Mouse (Mus musculus) mesoderm, embryonic 11.5 days (tissue): ENCODE data around the gene Gas7.
A peak's percentile ranks its signal among the peaks of the same experiment; 100 is the strongest.

ENCODE experiments used
- DNase-seq: peaks from one replicate; pipeline ENCODE4 v3.0.0-alpha.2; 2012; ENCODE audit warnings: low read depth, low spot score

The Gas7 gene

GRCm38 (mm10) chr11:67612158-67612839, 157.1 kb downstream of the Gas7 start:
- DNase-seq: no peak

DNA sequence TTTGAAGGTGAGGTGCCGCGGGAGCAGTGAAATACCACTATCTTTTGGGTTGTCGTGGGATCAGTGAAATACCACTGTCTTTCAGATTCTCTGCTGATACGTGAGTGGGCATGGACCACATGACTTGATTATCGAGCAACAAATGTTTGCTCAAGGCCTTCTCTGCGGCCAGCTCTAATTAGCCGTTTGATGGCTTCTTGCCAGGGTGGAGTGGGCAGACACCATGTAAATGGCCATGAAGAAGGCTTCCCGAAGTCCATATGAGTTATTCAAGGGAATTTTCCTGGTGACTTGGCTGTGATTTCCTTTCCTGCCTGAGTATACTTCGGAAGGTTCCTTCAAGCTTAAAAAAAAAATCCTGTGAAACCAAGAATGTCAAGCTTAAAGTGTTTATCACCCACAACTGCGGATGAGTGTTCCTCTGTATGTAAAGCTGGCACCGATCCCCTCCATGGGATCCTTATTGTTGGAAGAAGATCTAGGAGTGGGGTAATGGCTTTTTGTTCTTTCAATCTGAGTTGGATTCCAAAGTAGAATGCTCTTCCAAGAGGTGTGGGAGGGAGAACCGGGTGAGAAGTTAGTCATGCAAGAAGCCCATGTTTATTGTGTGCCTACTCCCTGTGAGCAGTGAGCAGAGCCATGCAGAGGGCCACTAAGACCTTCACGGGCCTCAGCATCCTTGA, 161.5 kb downstream of the Gas7 start:
- DNase-seq: no peak

GRCm38 (mm10) chr11:67622340-67622739, 167.1 kb downstream of the Gas7 start:
- DNase-seq: no peak

DNA sequence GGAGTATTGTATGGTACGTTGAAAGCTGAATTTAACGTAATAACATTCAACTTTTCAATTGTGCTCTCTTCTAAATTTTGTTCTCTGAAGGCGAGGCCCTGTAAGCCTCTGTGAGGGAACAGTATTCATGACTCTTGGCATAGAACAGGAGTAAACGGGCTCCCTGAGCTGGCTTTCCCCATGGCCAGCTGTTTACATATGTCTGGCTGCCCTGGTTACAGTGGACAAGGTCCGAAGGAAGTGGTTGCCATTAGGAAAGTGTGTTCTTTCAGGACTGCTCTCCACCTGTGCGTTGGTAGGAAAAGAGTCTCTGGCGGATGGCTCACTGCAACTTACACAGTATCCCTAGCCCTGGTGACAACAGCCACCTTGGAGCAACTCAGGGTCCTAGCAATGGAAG, 171.9 kb downstream of the Gas7 start:
- DNase-seq: no peak

DNA sequence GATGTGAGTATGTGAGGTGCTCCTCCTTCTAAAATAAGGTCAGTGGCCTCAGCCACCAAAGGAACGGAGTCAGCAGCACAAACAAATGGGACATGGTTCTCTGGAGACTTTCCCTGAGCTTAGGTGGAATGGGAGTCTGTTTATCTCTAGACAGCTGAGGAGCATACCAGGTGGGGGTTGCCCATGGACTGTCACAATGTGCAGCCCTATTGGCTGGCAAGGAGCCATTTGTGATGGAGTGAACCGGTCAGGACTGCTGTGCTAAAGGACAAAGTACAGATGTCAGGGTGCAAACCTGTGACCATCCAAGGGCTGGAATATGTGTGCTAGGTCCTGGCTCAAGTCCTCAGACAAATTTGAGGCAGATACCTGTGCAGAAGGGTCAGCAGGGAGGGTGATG, 173.3 kb downstream of the Gas7 start:
- DNase-seq: no peak

DNA sequence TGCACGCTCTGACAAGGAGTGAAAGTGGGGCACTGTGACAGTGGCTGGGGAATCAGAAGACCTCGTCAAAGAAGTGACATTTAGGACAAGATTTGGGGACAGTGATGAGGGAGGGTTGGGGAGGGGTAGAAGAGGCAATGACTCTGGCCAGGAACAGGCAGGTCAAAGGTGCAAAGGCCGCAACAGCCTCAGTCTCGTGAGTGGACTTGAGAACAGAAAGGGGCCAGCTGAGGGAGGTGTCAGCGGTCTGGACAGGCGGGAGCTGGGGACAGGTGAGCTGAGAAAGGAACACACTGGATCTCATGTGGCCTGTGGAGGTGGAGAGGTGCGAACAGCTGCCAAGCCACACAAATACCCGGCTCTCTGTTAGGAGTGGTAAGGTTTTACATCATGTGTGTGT, 177.7 kb downstream of the Gas7 start:
- DNase-seq: no peak

DNA sequence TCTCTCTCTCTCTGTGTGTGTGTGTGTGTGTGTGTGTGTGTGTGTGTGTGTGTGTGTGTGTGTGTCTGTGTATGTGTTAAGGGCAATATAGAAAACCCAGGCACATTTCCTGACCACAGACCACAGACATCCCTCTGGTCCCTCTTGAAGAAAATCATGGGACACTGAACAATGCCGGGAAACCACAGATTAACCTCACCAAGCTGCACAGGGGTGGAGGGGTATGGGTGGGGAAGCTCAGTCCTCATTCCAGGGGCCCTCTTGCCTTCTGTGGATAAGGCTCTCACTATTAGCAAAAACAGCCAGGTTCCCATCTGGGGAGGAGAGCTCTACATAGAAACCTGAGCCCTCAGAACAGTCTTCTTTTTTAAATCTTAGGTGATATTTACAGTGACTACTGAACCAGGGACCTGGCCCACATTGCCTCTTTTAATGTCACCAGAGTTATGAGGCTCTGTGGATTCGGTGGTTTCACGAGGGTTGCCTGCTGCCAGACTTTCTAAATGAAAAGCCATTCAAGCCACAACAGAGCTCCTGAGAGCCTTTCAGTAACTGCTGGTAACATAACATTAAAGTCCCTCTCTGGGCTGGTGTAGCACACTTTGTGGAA, 178.5 kb downstream of the Gas7 start:
- no peak for DNase-seq

- no peak for DNase-seq
These were observed 181.0 kb downstream of the Gas7 start for GRCm38 (mm10) chr11:67636201-67636600.

GRCm38 (mm10) chr11:67636905-67637586, 181.8 kb downstream of the Gas7 start:
- DNase-seq: no peak

DNA sequence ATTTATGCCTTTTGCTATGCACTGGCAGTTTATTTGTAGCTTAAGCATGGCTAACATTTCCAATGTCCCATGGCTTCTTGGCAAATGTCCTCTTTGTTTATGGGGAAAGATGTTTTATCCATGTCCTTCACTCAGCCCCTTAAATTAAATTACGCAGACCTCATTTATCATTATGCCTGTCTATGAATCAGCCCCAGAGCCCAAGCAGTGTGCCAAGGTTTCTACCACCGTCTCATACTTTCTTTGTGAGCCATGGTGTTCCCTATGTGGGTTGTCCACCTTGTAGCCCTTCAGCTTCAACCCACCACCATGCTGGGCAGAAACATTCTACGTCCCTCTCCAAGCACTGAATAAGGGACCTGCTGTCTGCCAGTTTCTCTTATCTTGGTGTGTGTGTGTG, 183.2 kb downstream of the Gas7 start:
- no peak for DNase-seq

GRCm38 (mm10) chr11:67640299-67640698, 185.1 kb downstream of the Gas7 start:
- no peak for DNase-seq

GRCm38 (mm10) chr11:67642421-67642820, 187.2 kb downstream of the Gas7 start:
- DNase-seq: no peak

GRCm38 (mm10) chr11:67642835-67643234, 187.6 kb downstream of the Gas7 start:
- DNase-seq: no peak

DNA sequence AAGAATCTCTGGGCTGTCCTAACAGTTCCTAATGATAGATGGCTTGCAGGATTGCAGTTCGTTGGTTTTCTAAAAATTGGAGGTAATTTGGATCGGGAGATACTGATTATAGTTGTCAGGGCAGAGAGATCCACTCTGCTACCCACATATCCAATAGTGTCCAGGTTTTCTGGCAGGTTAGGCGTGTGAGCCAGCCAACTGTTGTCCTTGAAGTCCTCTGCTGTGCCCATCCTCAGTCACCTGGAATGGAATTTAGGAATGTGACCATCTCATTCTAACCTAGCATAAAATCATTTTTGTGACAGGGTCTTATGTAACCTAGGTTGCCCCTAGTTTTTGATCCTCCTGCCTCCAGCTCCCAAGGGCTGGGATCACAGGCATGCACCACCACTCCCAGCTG, 188.2 kb downstream of the Gas7 start:
- DNase-seq: no peak

- no peak for DNase-seq
These were observed 189.5 kb downstream of the Gas7 start for GRCm38 (mm10) chr11:67644632-67645149.

DNA sequence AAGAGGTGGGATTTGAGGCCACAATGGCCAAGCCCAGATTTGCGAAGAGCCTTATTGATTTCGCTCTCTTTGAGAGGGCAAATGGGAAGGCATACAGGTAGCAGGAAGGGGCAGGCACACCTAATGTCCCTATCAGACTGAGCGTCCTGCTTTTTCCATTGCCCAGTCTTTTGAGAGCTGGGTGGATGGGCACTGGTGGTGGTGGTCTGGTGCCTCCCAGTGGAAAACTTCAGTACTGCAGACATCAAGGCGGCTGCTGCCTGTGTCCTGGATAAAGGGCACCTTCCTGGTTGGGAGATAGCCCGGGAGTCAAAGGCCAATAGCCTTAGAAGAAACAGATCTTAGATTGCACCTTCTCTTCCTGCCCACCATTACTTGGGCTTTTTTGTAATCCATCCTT, 192.5 kb downstream of the Gas7 start:
- DNase-seq: peak; percentile 77

DNA sequence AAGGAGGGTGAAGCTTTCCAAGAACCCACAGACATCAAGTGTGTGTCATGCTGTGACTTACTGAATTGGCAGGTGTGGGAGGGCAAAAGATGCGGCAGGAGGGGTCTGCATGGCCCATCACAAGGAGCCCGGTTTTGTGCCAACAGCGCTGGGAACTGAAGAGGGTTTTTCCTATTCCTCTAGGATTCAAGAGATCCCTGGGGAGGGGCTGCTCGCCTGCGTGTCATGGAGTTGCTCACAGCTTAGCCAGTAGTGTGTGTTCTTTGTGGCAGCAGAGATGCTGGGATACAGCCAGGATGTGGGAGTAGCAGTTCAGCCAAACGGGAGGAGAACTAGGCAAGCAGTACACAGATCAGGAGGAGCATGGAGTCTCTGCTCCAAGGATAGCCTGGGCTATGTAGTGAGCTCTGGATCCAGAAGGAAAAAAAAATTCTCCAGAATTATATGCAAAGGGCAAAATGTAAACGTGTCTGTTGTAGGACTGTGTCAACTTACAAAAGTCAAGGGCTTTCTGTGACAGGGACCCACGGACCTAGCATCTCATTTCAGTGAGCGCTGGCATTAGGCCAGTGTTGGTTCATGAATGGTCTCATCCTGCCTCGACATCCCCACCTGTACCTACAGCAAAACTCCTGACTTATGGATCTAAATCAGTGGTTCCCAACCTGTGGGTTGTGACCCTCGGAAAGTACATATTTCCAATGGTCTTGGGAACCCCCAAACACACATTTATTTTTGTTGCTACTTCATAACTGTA, 193.6 kb downstream of the Gas7 start:
- DNase-seq: no peak

DNA sequence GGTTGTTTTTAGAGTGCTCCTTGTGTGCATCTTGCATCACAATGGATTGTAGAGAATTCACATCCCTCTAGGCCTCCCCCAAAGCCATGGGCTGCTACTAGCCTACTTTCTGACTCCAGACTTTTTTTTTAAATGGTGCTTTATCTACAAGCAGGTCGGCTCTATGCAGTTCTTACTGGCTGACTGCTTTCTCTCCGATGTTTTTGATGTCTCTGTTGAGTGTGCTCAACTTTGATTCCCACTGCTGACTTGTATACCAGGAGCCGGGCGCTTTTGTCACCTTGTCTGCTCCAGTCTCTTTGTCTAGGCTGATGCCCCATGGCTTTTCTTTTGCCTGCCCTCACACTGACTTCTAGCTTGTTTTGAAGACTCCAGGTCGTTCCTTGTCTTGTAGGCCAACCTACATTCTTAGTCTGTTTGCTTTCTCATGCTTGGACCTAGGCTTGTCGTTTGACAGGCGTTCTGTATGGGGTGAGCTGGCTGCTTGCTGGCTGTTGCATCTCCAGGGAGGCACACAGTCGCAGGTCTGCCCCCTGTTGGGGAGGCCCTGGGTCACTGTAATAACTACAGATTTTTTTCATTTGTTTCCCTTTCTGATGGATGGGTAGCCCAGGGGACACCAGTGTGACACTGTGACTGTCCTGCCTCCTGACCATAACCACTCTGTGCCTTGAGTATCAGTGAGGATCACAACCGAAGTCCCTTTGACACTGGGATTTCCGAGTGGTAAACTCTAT, 194.9 kb downstream of the Gas7 start:
- DNase-seq: no peak

GRCm38 (mm10) chr11:67651731-67652130, 196.5 kb downstream of the Gas7 start:
- no peak for DNase-seq

GRCm38 (mm10) chr11:67652194-67652892, 197.1 kb downstream of the Gas7 start:
- DNase-seq: peak; percentile 70
